Mouse (Mus musculus) MEL-GATA-1-ER (cell line): Measurements from ENCODE around the gene Gm10234.

Experiments used
- DNase-seq: peaks from one replicate; pipeline ENCODE4 v3.0.0-alpha.2; 2012; ENCODE audit warnings: low read depth; ENCODE audit errors: extremely low read depth

The Gm10234 gene

DNA sequence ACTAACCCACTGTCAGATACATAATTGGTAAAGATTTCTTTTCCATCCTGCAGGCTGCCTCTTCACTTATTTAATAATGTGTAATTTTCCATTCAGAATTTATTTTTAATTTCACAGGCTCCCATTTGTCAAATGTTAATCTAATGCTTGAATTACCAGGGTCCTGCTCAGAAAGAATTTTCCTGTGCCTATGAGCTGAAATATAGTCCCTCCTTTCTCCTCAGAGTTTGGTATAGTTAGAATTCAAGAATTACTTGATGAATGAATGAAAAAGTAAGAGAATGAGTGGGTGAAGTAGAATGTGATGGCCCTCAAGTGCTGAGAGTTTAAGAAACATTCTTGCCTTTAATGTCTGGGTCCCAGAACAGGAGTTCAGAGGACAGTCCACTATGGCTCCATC is at the start of gene Gm10234:
Gm10234 (plus strand) TSS at position 301 of the 400 bp plus-strand sequence.
- DNase-seq: no peak

- DNase-seq: no peak
These were observed 44.3 kb upstream of the Gm10234 start for GRCm38 (mm10) chr6:95277633-95278032.

GRCm38 (mm10) chr6:95296025-95296424 is 25.9 kb upstream of the Gm10234 start:
- no peak for DNase-seq

- DNase-seq: no peak
These were observed 23.5 kb upstream of the Gm10234 start for GRCm38 (mm10) chr6:95298387-95298786.

DNA sequence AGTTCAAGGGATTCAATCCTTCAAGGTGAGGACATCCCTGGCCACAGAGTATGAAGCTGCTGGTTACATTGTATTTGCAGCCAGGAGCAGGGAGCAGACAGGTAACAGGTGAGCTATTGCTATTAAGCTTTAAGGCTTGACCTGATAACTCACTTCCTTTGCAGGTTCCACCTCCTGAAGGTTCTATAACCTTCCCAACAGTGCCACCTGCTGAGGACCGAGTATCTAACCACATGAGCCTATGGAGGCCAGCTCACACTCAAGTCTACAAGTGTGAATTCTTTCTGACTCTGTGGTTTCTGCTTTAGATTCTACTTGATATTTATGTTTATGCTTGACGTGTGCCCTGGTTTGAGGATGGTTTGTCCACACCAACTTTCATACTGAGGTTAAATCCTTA is 21.3 kb upstream of the Gm10234 start:
- no peak for DNase-seq

- no peak for DNase-seq
These were observed 9.3 kb downstream of the Gm10234 start for GRCm38 (mm10) chr6:95331191-95331590.

DNA sequence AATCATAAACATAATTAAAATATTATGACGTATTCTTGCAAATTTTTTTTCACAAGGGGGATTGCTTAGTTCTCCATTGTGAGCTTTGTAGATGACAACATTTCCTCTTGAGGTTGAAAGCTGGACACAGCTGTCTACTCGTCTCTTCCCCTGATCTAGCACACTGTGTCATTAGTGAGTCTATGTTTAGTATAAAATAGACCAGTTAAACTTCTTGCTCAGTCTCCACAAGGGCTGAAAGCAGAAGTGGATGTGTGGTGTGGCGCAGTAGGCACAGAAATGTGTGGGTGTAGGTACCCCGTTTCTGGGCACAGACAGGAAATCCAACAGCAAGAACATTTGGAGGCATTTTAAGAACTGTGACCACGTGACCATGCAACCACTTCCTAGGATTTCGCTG is 12.9 kb downstream of the Gm10234 start:
- DNase-seq: no peak

DNA sequence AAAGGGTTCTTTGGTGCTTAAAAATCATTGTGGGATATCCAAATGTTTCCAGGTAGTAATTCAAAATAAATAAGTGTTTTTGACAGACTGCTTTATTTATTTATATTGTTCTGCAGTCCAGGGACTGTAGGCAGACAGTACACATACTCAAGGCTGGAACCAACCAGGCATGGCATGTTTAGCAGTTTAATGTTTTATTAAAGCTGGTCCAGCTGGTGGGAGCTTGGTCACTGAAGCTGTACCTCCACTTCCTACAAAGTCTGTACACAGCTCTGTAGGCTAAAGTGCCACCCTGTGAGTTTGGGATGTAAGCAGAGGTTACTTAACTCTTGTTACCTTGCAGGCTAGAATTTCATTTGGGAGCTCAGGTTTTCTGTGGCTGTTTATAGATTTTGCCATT is 27.5 kb downstream of the Gm10234 start:
- DNase-seq: no peak

DNA sequence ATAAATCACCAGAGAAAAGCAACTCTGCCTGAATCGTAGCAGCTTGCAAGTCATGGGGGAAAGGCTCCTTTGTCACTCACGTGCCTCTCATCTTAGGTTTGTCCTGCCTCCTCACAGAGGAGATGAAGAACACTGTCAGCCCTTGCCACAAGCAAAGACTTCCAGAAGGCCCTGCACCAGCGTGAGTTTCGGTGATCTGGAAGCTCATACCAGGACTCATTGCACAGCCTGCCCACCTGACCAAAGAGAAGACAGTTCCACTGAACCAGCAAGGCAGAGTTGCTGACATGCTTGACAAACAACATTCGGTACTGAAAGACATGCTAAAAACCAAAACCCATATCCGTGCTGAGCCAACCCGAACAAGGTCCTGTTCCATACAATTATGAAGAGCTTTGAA is 31.1 kb downstream of the Gm10234 start:
- DNase-seq: no peak

- no peak for DNase-seq
These were observed 32.0 kb downstream of the Gm10234 start for GRCm38 (mm10) chr6:95353886-95354285.

DNA sequence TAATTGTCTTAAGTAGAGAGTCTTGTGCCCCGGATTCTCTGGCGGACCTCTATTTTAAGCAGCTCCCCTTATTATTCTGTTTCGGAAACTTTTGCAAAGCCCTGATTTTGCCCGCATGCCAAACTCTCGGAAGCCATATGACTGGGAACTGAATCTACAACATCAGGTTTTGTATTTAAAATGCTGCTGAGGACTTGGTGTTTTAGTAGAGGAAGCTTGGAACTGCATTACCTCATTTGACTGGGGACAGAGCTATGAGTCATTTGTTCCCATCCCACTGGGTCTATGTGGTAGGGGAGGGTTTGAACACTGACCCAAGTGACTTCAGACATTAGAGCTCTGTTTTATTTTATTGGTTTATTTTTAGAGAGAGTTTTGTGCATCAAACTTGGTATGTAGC is 38.2 kb downstream of the Gm10234 start:
- DNase-seq: no peak

- no peak for DNase-seq
These were observed 40.8 kb downstream of the Gm10234 start for GRCm38 (mm10) chr6:95362707-95363106.

- DNase-seq: no peak
These were observed 49.9 kb downstream of the Gm10234 start for GRCm38 (mm10) chr6:95371811-95372210.
